Mouse (Mus musculus) lung, adult 2 months (tissue): ENCODE results near the gene Olfr536.

Experiments used
- CTCF ChIP-seq: fragments of 200-500 bp; IDR thresholded peaks from 2 replicates; pipeline ENCODE4 v1.5.1; 2011; ENCODE audit warnings: mild to moderate bottlenecking, low read length, control low read depth; ENCODE audit not compliant: insufficient read depth
- POLR2A ChIP-seq: fragments of 200-500 bp; IDR thresholded peaks from 2 replicates; pipeline ENCODE4 v1.6.1; 2011; ENCODE audit warnings: low read depth, mild to moderate bottlenecking, control low read depth, low read length, borderline replicate concordance; ENCODE audit errors: extremely low read depth

GRCm38 (mm10) chr7:140478733-140479132, 28.5 kb downstream of the Olfr536 start:
- TF ChIP-seq POLR2A (no peak), CTCF (no peak)
